Mouse (Mus musculus): ENCODE results near the gene Gm11096. TPM values are rescaled to one million over a fixed set of nuclear protein-coding genes. Genes with fewer than 3 reads are reported as not detected.

Gm11096 gene
- not detected in 2 replicates for polyA plus RNA-seq (2014; fragmentation: Nextera tagmentation; extraction: Ambion mirVana)

GRCm38 (mm10) chr17:81441463-81441862 lies at the start of gene Gm11096:
Gene Gm11096, plus strand, starts transcription at chr17:81441763.
- Histone ChIP-seq H3K4me3 (ENCODE audit: low read depth, low read length) (no peak within 1 kb of the TSS), H3K9ac (ENCODE audit: low read depth, low read length) (no peak within 1 kb of the TSS), H3K27ac (replicated peaks; ENCODE audit: low read depth, low read length) (no peak within 1 kb of the TSS), H3K4me2 (ENCODE audit: low read depth, low read length) (no peak within 1 kb of the TSS), H3K36me3 (ENCODE audit: control insufficient read depth, insufficient read depth, low read length) (0 out of 2 replicates have a peak, but pooled peaks cover 6% of the 10 kb centered on the region), H3K4me1 (ENCODE audit: control insufficient read depth, insufficient read depth, low read length) (no peaks in the 10 kb centered on the region), H3K9me3 (ENCODE audit: control insufficient read depth, low read length) (no peaks in the 10 kb centered on the region), H3K27me3 (replicated peaks; ENCODE audit: control insufficient read depth, insufficient read depth, low read length) (no peaks in the 10 kb centered on the region)
- ATAC-seq (ENCODE audit: low read depth) = no peak
- DNase-seq (ENCODE audit: low spot score) = no peak

GRCm38 (mm10) chr17:81393040-81393439 lies 48.5 kb upstream of the Gm11096 start:
- H3K27me3 ChIP-seq (replicated peaks; ENCODE audit: control insufficient read depth, insufficient read depth, low read length) = 0 out of 2 replicates have a peak, but pooled peaks cover 3% of the 10 kb centered on the region
- no peaks in the 10 kb centered on the region for H3K9me3 ChIP-seq (ENCODE audit: control insufficient read depth, low read length)
- ATAC-seq (ENCODE audit: low read depth) (no peak), DNase-seq (ENCODE audit: low spot score) (no peak)
- H3K9ac ChIP-seq (ENCODE audit: low read depth, low read length) = no peak overlapping the region
- H3K27ac ChIP-seq (replicated peaks; ENCODE audit: low read depth, low read length) = no peak overlapping the region
- 0 out of 2 replicates have a peak, but pooled peaks cover 4% of the 10 kb centered on the region for H3K36me3 ChIP-seq (ENCODE audit: control insufficient read depth, insufficient read depth, low read length)
- WGBS = 41% methylated on average over 4 of the region's 4 CpGs
- no peaks in the 10 kb centered on the region for H3K4me1 ChIP-seq (ENCODE audit: control insufficient read depth, insufficient read depth, low read length)
- no peak overlapping the region for H3K4me2 ChIP-seq (ENCODE audit: low read depth, low read length)
- no peak overlapping the region for H3K4me3 ChIP-seq (ENCODE audit: low read depth, low read length)

- H3K9me3 ChIP-seq (ENCODE audit: control insufficient read depth, low read length) = no peaks in the 10 kb centered on the region
- no peaks in the 10 kb centered on the region for H3K4me1 ChIP-seq (ENCODE audit: control insufficient read depth, insufficient read depth, low read length)
- H3K27me3 ChIP-seq (replicated peaks; ENCODE audit: control insufficient read depth, insufficient read depth, low read length) = 0 out of 2 replicates have a peak, but pooled peaks cover 3% of the 10 kb centered on the region
- no peak overlapping the region for H3K4me3 ChIP-seq (ENCODE audit: low read depth, low read length)
- ATAC-seq (ENCODE audit: low read depth) (no peak), DNase-seq (ENCODE audit: low spot score) (no peak)
- WGBS = 40% methylated on average over 2 of the region's 2 CpGs
- no peaks in the 10 kb centered on the region for H3K36me3 ChIP-seq (ENCODE audit: control insufficient read depth, insufficient read depth, low read length)
- H3K9ac ChIP-seq (ENCODE audit: low read depth, low read length) = no peak overlapping the region
- H3K27ac ChIP-seq (replicated peaks; ENCODE audit: low read depth, low read length) = no peak overlapping the region
- no peak overlapping the region for H3K4me2 ChIP-seq (ENCODE audit: low read depth, low read length)
These were observed 47.4 kb upstream of the Gm11096 start for GRCm38 (mm10) chr17:81394124-81394523.

- 0 out of 2 replicates have a peak, but pooled peaks cover 3% of the 10 kb centered on the region for H3K27me3 ChIP-seq (replicated peaks; ENCODE audit: control insufficient read depth, insufficient read depth, low read length)
- DNase-seq (ENCODE audit: low spot score) (no peak), ATAC-seq (ENCODE audit: low read depth) (no peak)
- H3K9me3 ChIP-seq (ENCODE audit: control insufficient read depth, low read length) = no peaks in the 10 kb centered on the region
- H3K4me3 ChIP-seq (ENCODE audit: low read depth, low read length) = no peak overlapping the region
- H3K4me1 ChIP-seq (ENCODE audit: control insufficient read depth, insufficient read depth, low read length) = no peaks in the 10 kb centered on the region
- no peak overlapping the region for H3K9ac ChIP-seq (ENCODE audit: low read depth, low read length)
- no peak overlapping the region for H3K27ac ChIP-seq (replicated peaks; ENCODE audit: low read depth, low read length)
- no peak overlapping the region for H3K4me2 ChIP-seq (ENCODE audit: low read depth, low read length)
- WGBS = 58% methylated on average over 1 of the region's 1 CpGs
- H3K36me3 ChIP-seq (ENCODE audit: control insufficient read depth, insufficient read depth, low read length) = no peaks in the 10 kb centered on the region
These were observed 44.1 kb upstream of the Gm11096 start for GRCm38 (mm10) chr17:81397434-81397833.

GRCm38 (mm10) chr17:81400377-81400776 lies 41.2 kb upstream of the Gm11096 start:
- Histone ChIP-seq H3K36me3 (ENCODE audit: control insufficient read depth, insufficient read depth, low read length) (no peaks in the 10 kb centered on the region), H3K9ac (ENCODE audit: low read depth, low read length) (no peak overlapping the region), H3K4me1 (ENCODE audit: control insufficient read depth, insufficient read depth, low read length) (no peaks in the 10 kb centered on the region), H3K4me3 (ENCODE audit: low read depth, low read length) (no peak overlapping the region), H3K27me3 (replicated peaks; ENCODE audit: control insufficient read depth, insufficient read depth, low read length) (no peaks in the 10 kb centered on the region), H3K9me3 (ENCODE audit: control insufficient read depth, low read length) (no peaks in the 10 kb centered on the region), H3K27ac (replicated peaks; ENCODE audit: low read depth, low read length) (no peak overlapping the region), H3K4me2 (ENCODE audit: low read depth, low read length) (no peak overlapping the region)
- peak; percentile 69 for ATAC-seq (ENCODE audit: low read depth)
- DNase-seq (ENCODE audit: low spot score) = no peak
- WGBS = 60% methylated on average over 5 of the region's 5 CpGs

GRCm38 (mm10) chr17:81402636-81403035 lies 38.9 kb upstream of the Gm11096 start:
- Histone ChIP-seq H3K36me3 (ENCODE audit: control insufficient read depth, insufficient read depth, low read length) (peaks cover 3% of the 10 kb centered on the region; the same call in 1 of the 2 replicates), H3K27me3 (replicated peaks; ENCODE audit: control insufficient read depth, insufficient read depth, low read length) (no peaks in the 10 kb centered on the region), H3K4me3 (ENCODE audit: low read depth, low read length) (no peak overlapping the region), H3K9ac (ENCODE audit: low read depth, low read length) (no peak overlapping the region), H3K9me3 (ENCODE audit: control insufficient read depth, low read length) (no peaks in the 10 kb centered on the region), H3K27ac (replicated peaks; ENCODE audit: low read depth, low read length) (no peak overlapping the region), H3K4me1 (ENCODE audit: control insufficient read depth, insufficient read depth, low read length) (no peaks in the 10 kb centered on the region), H3K4me2 (ENCODE audit: low read depth, low read length) (no peak overlapping the region)
- WGBS = 64% methylated on average over 2 of the region's 2 CpGs
- ATAC-seq (ENCODE audit: low read depth) (no peak), DNase-seq (ENCODE audit: low spot score) (peak; percentile 20)

- WGBS = 74% methylated on average over 4 of the region's 4 CpGs
- no peak overlapping the region for H3K27ac ChIP-seq (replicated peaks; ENCODE audit: low read depth, low read length)
- ATAC-seq (ENCODE audit: low read depth) (no peak), DNase-seq (ENCODE audit: low spot score) (no peak)
- no peak overlapping the region for H3K4me3 ChIP-seq (ENCODE audit: low read depth, low read length)
- no peak overlapping the region for H3K4me2 ChIP-seq (ENCODE audit: low read depth, low read length)
- no peaks in the 10 kb centered on the region for H3K27me3 ChIP-seq (replicated peaks; ENCODE audit: control insufficient read depth, insufficient read depth, low read length)
- no peaks in the 10 kb centered on the region for H3K4me1 ChIP-seq (ENCODE audit: control insufficient read depth, insufficient read depth, low read length)
- peaks cover 7% of the 10 kb centered on the region; the same call in 1 of the 2 replicates for H3K36me3 ChIP-seq (ENCODE audit: control insufficient read depth, insufficient read depth, low read length)
- H3K9ac ChIP-seq (ENCODE audit: low read depth, low read length) = no peak overlapping the region
- no peaks in the 10 kb centered on the region for H3K9me3 ChIP-seq (ENCODE audit: control insufficient read depth, low read length)
These were observed 38.4 kb upstream of the Gm11096 start for GRCm38 (mm10) chr17:81403121-81403520.

GRCm38 (mm10) chr17:81404225-81404624 lies 37.3 kb upstream of the Gm11096 start:
- ATAC-seq (ENCODE audit: low read depth) (peak; percentile 41; the same call in 1 of the 2 replicates), DNase-seq (ENCODE audit: low spot score) (peak; percentile 20)
- no peaks in the 10 kb centered on the region for H3K4me1 ChIP-seq (ENCODE audit: control insufficient read depth, insufficient read depth, low read length)
- H3K27ac ChIP-seq (replicated peaks; ENCODE audit: low read depth, low read length) = no peak overlapping the region
- H3K9me3 ChIP-seq (ENCODE audit: control insufficient read depth, low read length) = no peaks in the 10 kb centered on the region
- H3K9ac ChIP-seq (ENCODE audit: low read depth, low read length) = no peak overlapping the region
- no peak overlapping the region for H3K4me3 ChIP-seq (ENCODE audit: low read depth, low read length)
- peaks cover 7% of the 10 kb centered on the region; the same call in 1 of the 2 replicates for H3K36me3 ChIP-seq (ENCODE audit: control insufficient read depth, insufficient read depth, low read length)
- H3K4me2 ChIP-seq (ENCODE audit: low read depth, low read length) = no peak overlapping the region
- WGBS = 64% methylated on average over 4 of the region's 4 CpGs
- H3K27me3 ChIP-seq (replicated peaks; ENCODE audit: control insufficient read depth, insufficient read depth, low read length) = no peaks in the 10 kb centered on the region

- Histone ChIP-seq H3K36me3 (ENCODE audit: control insufficient read depth, insufficient read depth, low read length) (peaks cover 3% of the 10 kb centered on the region; the same call in 1 of the 2 replicates), H3K9ac (ENCODE audit: low read depth, low read length) (no peak overlapping the region), H3K4me1 (ENCODE audit: control insufficient read depth, insufficient read depth, low read length) (no peaks in the 10 kb centered on the region), H3K27ac (replicated peaks; ENCODE audit: low read depth, low read length) (no peak overlapping the region), H3K4me2 (ENCODE audit: low read depth, low read length) (no peak overlapping the region), H3K27me3 (replicated peaks; ENCODE audit: control insufficient read depth, insufficient read depth, low read length) (no peaks in the 10 kb centered on the region), H3K4me3 (ENCODE audit: low read depth, low read length) (no peak overlapping the region), H3K9me3 (ENCODE audit: control insufficient read depth, low read length) (no peaks in the 10 kb centered on the region)
- no peak for DNase-seq (ENCODE audit: low spot score)
- ATAC-seq (ENCODE audit: low read depth) = no peak
- 93% methylated on average over 4 of the region's 4 CpGs for WGBS
These were observed 28.8 kb upstream of the Gm11096 start for GRCm38 (mm10) chr17:81412736-81413135.
